Mouse (Mus musculus): ENCODE data around the gene Tcl1b2. TPM values are rescaled to one million over a fixed set of nuclear protein-coding genes. Genes with fewer than 3 reads are reported as not detected.
A peak's percentile ranks its signal among the peaks of the same experiment; 100 is the strongest.
"Not testable (repeated sequence)": the region's sequence is repeated elsewhere in the genome, so short reads cannot be mapped to it uniquely, and the experiment has no call there.

The Tcl1b2 gene
- polyA plus RNA-seq, 1 experiment, result not detected

- WGBS, result 30% methylated on average over 2 of the region's 2 CpGs
- H3K27ac ChIP-seq (ENCODE audit: control insufficient read depth, insufficient read depth, low read depth, low read length, poor library complexity); H3K4me3 ChIP-seq (replicated peaks; ENCODE audit: control insufficient read depth, low read depth, low read length); H3K4me1 ChIP-seq (ENCODE audit: control insufficient read depth, insufficient read depth, low read length): not testable (repeated sequence)
- TF ChIP-seq CTCF (IDR thresholded peaks at IDR 0.05; ENCODE audit: control insufficient read depth, insufficient read depth, low read length), result peak; percentile 17; the same call in 1 of the 2 replicates
Measured at GRCm38 (mm10) chr12:105188980-105189379, 43.2 kb downstream of the Tcl1b2 start.

- not testable (repeated sequence) for H3K4me1 ChIP-seq (ENCODE audit: control insufficient read depth, insufficient read depth, low read length); H3K27ac ChIP-seq (ENCODE audit: control insufficient read depth, insufficient read depth, low read depth, low read length, poor library complexity); H3K4me3 ChIP-seq (replicated peaks; ENCODE audit: control insufficient read depth, low read depth, low read length)
- 88% methylated on average over 6 of the region's 6 CpGs for WGBS
Measured at GRCm38 (mm10) chr12:105190743-105191142, 44.9 kb downstream of the Tcl1b2 start, which contains the start of gene Tcl1b3. Gene Tcl1b3 (plus strand): TSS chr12:105191043.

DNA sequence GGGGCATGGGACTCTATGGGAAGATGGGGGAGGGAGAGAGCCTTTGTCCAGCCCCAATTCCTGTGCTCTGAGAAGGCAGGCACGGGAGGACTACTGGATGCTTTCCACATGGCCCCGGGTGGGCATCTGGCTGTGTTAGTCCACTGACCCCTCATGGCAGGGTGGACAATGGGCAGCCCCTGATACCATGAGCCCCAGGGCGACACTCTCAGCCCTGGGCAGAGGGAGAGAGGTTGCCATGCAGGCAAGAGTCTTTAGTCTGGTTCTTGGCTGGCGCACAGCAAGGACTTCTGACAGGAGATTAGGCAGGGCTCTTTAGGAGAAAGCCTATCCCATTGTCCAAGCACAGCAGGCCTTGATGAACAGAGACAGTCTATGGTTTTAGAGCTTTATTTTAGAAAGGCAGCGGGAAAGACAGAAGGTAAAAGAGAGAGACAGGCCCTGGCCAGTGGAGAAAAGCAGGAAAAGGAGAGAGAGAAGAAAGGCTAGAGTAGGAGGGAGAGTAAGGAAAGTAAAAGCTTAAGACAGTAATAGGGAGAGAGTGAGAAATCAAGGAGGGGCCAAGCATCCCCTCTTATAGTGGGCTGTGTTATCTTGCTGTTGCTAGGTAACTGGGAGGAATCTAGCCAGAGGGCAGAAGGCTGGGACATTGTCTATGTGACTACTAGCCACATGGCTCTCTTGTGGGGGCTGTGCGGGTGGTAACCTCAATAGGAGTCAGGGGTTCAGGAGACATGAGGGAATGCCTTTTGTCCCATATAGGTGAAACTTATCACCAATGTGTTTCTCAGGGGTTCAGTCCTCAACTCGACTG is 54.1 kb downstream of the Tcl1b2 start:
- 68% methylated on average over 7 of the region's 7 CpGs for WGBS
- H3K4me1 ChIP-seq (ENCODE audit: control insufficient read depth, insufficient read depth, low read length); H3K27ac ChIP-seq (ENCODE audit: control insufficient read depth, insufficient read depth, low read depth, low read length, poor library complexity); H3K4me3 ChIP-seq (replicated peaks; ENCODE audit: control insufficient read depth, low read depth, low read length): not testable (repeated sequence)

DNA sequence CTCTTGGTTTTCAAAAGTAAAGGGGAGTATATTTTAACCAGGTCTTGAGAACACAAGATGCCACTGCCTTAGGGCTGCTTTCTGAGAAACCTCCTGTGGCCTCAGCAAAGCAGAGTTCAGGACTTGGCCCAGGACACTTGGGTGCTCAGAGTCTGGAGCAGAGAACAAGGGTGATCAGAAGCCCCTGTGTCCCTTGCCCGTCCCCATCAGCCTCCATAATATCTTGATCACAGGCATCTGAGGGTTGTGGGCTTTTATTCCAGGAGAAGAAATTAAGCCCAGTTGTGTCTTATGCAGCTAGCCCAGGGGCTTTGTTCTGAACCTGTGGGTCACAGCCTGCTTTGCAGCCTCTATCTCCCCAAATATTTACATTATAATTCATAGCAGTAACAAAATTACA is 55.8 kb downstream of the Tcl1b2 start, which contains the start of gene Tcl1b4:
Gene Tcl1b4, plus strand, starts transcription at position 301 of the 400 bp plus-strand sequence.
- WGBS, result 79% methylated on average over 1 of the region's 1 CpGs
- H3K4me3 ChIP-seq (replicated peaks; ENCODE audit: control insufficient read depth, low read depth, low read length); H3K27ac ChIP-seq (ENCODE audit: control insufficient read depth, insufficient read depth, low read depth, low read length, poor library complexity); H3K4me1 ChIP-seq (ENCODE audit: control insufficient read depth, insufficient read depth, low read length): not testable (repeated sequence)

Other genes with a start within 250 kb of the Tcl1b2 start
- 9.0 and 11.1 TPM in 2 replicates for gene Syne3, start 136.2 kb upstream of the Tcl1b2 start, polyA plus RNA-seq (2011; ENCODE audit: insufficient read depth, insufficient read length, low replicate concordance, missing spikeins)
- 274 and 493 TPM in 2 replicates for gene Glrx5, start 113.3 kb upstream of the Tcl1b2 start, polyA plus RNA-seq (2011; ENCODE audit: insufficient read depth, insufficient read length, low replicate concordance, missing spikeins)
- gene Tcl1b1, start 13.7 kb downstream of the Tcl1b2 start, polyA plus RNA-seq (2011; ENCODE audit: insufficient read depth, insufficient read length, low replicate concordance, missing spikeins), result not detected in 2 replicates
- gene Tcl1b5, start 30.3 kb downstream of the Tcl1b2 start, polyA plus RNA-seq (2011; ENCODE audit: insufficient read depth, insufficient read length, low replicate concordance, missing spikeins), result not detected in 2 replicates
- not detected in 2 replicates for gene Tcl1b3, start 45.0 kb downstream of the Tcl1b2 start, polyA plus RNA-seq (2011; ENCODE audit: insufficient read depth, insufficient read length, low replicate concordance, missing spikeins)
- gene Tcl1b4, start 55.9 kb downstream of the Tcl1b2 start, polyA plus RNA-seq (2011; ENCODE audit: insufficient read depth, insufficient read length, low replicate concordance, missing spikeins), result not detected in 2 replicates
- gene Tcl1, start 76.8 kb downstream of the Tcl1b2 start, polyA plus RNA-seq (2011; ENCODE audit: insufficient read depth, insufficient read length, low replicate concordance, missing spikeins), result 7.6 TPM in 1 of 2 replicates, not detected in the other
- gene Tunar, start 187.9 kb downstream of the Tcl1b2 start, polyA plus RNA-seq (2011; ENCODE audit: insufficient read depth, insufficient read length, low replicate concordance, missing spikeins), result not detected in 2 replicates